ENCODE assay signal across 8 mouse cellular contexts in the genomic region with DNA sequence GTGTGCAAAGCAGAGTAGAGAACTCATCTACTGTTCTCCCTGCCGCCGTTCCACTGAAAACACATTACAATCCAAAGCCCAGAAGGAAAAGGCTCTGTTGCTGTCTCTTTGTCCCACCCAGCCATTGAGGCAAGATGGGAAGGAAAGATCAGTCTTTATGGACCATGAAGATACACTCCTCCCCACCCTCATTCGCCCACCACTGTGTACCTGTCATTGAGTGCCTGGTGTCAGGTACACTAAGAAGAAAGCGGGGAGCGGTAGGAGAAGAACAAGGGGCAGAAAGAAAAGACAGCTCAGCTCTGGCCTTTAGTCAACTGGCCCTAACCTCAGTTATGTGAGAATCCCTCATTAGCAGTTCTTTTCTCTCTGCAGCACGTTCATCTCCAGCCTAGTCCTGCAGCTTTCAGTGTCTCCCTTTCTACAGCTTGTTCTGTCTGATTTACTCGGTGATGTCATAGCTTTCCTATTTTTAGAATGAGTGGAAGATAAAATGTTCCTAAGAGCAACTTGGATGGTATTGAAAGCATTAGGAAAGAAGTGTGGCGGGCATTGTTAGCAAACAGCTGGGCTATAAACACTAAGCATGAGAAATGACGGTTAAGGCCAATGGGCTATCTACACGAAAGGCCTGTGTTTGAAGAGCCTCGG.
DNase-seq lines count a peak whose midpoint lies in the region; ATAC-seq lines count a peak whose summit lies in the region.
"Had no signal": no experiment of that assay in that cellular context is flagged by ENCODE, and none has a peak within 500 bp of the region (broad histone marks: within the 10 kb centered on the region; RNA-seq: fewer than 3 reads in every experiment).

No protein-coding gene starts in this region.

- peak overlapping the region; percentile 59; the same call in 1 of the 2 replicates for H3K27ac ChIP-seq in neural tube, embryonic 13.5 days (replicated peaks)
- H3K27ac ChIP-seq in intestine, embryonic 16.5 days (ENCODE audit: low read length): peak overlapping the region; percentile 55

- WGBS in neural tube, embryonic 13.5 days: 67% methylated on average over 11 of the region's 11 CpGs
- WGBS in intestine, embryonic 16.5 days: 61% methylated on average over 11 of the region's 11 CpGs

- ATAC-seq in neural tube, embryonic 13.5 days (ENCODE audit: low read depth): no peak
- ATAC-seq in intestine, embryonic 16.5 days: no peak

- no peaks in the 10 kb centered on the region for H3K36me3 ChIP-seq in neural tube, embryonic 13.5 days
- H3K36me3 ChIP-seq in intestine, embryonic 16.5 days (ENCODE audit: control insufficient read depth, insufficient read depth, low read length): no peaks in the 10 kb centered on the region

- DNase-seq in neural tube, embryonic 10.5 days (ENCODE audit: extremely low spot score, low spot score): no peak
- DNase-seq in heart, adult 9 months (ENCODE audit: low spot score in 2 of 2): peak; percentile 56 to 62
- DNase-seq in left cerebral cortex, adult 9 months (ENCODE audit: low spot score in 2 of 2): no peak
- DNase-seq in adrenal gland, postnatal 36 days: no peak
- DNase-seq in cerebellum, postnatal 4 days (ENCODE audit: low spot score in 2 of 2): no peak
- DNase-seq: cerebellum, adult 11 months had no signal

- no peaks in the 10 kb centered on the region for H3K9me3 ChIP-seq in neural tube, embryonic 13.5 days
- H3K9me3 ChIP-seq in intestine, embryonic 16.5 days (ENCODE audit: control insufficient read depth, low read length): no peaks in the 10 kb centered on the region

- H3K4me2 ChIP-seq in neural tube, embryonic 13.5 days: no peak overlapping the region
- H3K4me2 ChIP-seq in intestine, embryonic 16.5 days (ENCODE audit: low read depth, low read length): no peak overlapping the region

- peaks cover 22% of the 10 kb centered on the region for H3K4me1 ChIP-seq in neural tube, embryonic 13.5 days (replicated peaks)
- H3K4me1 ChIP-seq in intestine, embryonic 16.5 days (ENCODE audit: control insufficient read depth, insufficient read depth, low read length): peaks cover 30% of the 10 kb centered on the region

- no peaks in the 10 kb centered on the region for H3K27me3 ChIP-seq in neural tube, embryonic 13.5 days
- H3K27me3 ChIP-seq in intestine, embryonic 16.5 days (replicated peaks; ENCODE audit: control insufficient read depth, insufficient read depth, low read length): no peaks in the 10 kb centered on the region

- H3K4me3 ChIP-seq in neural tube, embryonic 13.5 days: no peak overlapping the region
- no peak overlapping the region for H3K4me3 ChIP-seq in intestine, embryonic 16.5 days (ENCODE audit: low read length)

- no peak overlapping the region for H3K9ac ChIP-seq in neural tube, embryonic 13.5 days
- 0 out of 2 replicates have a peak overlapping the region, but pooled peaks have one; percentile 6 for H3K9ac ChIP-seq in intestine, embryonic 16.5 days (ENCODE audit: low read depth, low read length)

Comparison
In these comparisons a context has a peak if more than half of its experiments do, and no peak if none do; other contexts are left out.
1. DNase-seq: peak in heart, adult 9 months (2 of 2); none in neural tube, embryonic 10.5 days (single experiment), left cerebral cortex, adult 9 months (0 of 2), adrenal gland, postnatal 36 days (0 of 2) and cerebellum, postnatal 4 days (0 of 2).